28 mouse cellular contexts compared by ENCODE assay signal in genomic region chr15:32144269-32144668, GRCm38 (mm10). TPM values are rescaled to one million over a fixed set of nuclear protein-coding genes. Genes with fewer than 3 reads are reported as not detected.
"Had no signal": no experiment of that assay in that cellular context is flagged by ENCODE, and none has a peak within 500 bp of the region (broad histone marks: within the 10 kb centered on the region; RNA-seq: fewer than 3 reads in every experiment).

No protein-coding gene starts in this region.

- ATAC-seq: lung, postnatal 0 days; midbrain, embryonic 13.5 days; midbrain, embryonic 15.5 days had no signal

- H3K27me3 ChIP-seq: liver, embryonic 15.5 days; lung, embryonic 15.5 days; megakaryocyte, embryonic 14.5 days; midbrain, embryonic 13.5 days; midbrain, embryonic 15.5 days; neural tube, embryonic 13.5 days; neural tube, embryonic 15.5 days had no signal

- H3K4me2 ChIP-seq: liver, embryonic 15.5 days; lung, embryonic 15.5 days; midbrain, embryonic 11.5 days; midbrain, embryonic 13.5 days; midbrain, embryonic 15.5 days; neural tube, embryonic 13.5 days; neural tube, embryonic 15.5 days had no signal

- H3K4me1 ChIP-seq: liver, embryonic 15.5 days; lung, embryonic 15.5 days; megakaryocyte, embryonic 14.5 days; midbrain, embryonic 13.5 days; midbrain, embryonic 15.5 days; neural tube, embryonic 13.5 days; neural tube, embryonic 15.5 days had no signal

- H3K4me3 ChIP-seq: liver, embryonic 15.5 days; lung, embryonic 15.5 days; megakaryocyte, embryonic 14.5 days; midbrain, embryonic 13.5 days; midbrain, embryonic 15.5 days; myocyte; neural tube, embryonic 13.5 days; neural tube, embryonic 15.5 days had no signal

- DNase-seq: lung, adult 2 months; lung, postnatal 14 days; lung, postnatal 36 days; retina, postnatal 1 day; right cerebral cortex, adult 18-20 months; right cerebral cortex, postnatal 25 days; right cerebral cortex, postnatal 4 days; spleen, adult 18-20 months; thymus, adult 18-20 months; thymus, postnatal 14 days; thymus, postnatal 36 days had no signal

- H3K9me3 ChIP-seq: liver, embryonic 15.5 days; lung, embryonic 15.5 days; midbrain, embryonic 13.5 days; midbrain, embryonic 15.5 days; neural tube, embryonic 13.5 days; neural tube, embryonic 15.5 days had no signal

- H3K27ac ChIP-seq: liver, embryonic 15.5 days; lung, embryonic 15.5 days; macrophage; midbrain, embryonic 13.5 days; midbrain, embryonic 15.5 days; neural tube, embryonic 13.5 days; neural tube, embryonic 15.5 days had no signal

- H3K36me3 ChIP-seq: liver, embryonic 15.5 days; lung, embryonic 15.5 days; midbrain, embryonic 13.5 days; midbrain, embryonic 15.5 days; neural tube, embryonic 13.5 days; neural tube, embryonic 15.5 days had no signal

- H3K9ac ChIP-seq: liver, embryonic 15.5 days; lung, embryonic 15.5 days; midbrain, embryonic 13.5 days; midbrain, embryonic 15.5 days; neural tube, embryonic 13.5 days; neural tube, embryonic 15.5 days had no signal

RNA-seq across cellular contexts. Expression of gene Tas2r119, which starts 32.8 kb away (rescaled TPM):
- total RNA-seq: megakaryocyte progenitor cell, adult 5-6 weeks had no signal
- polyA plus RNA-seq: liver, embryonic 15.5 days; lung, adult 2 months; lung, embryonic 15.5 days; lung, postnatal 0 days; macrophage; midbrain, embryonic 11.5 days; midbrain, embryonic 13.5 days; midbrain, embryonic 15.5 days; myocyte; neural tube, embryonic 11.5 days; neural tube, embryonic 13.5 days; neural tube, embryonic 15.5 days; small intestine, adult 2 months; stomach, embryonic 14.5 days; stomach, embryonic 16.5 days; thymus, postnatal 0 days had no signal
